Mouse (Mus musculus): ENCODE measurements at regions not wholly inside any gene's neighbourhood (a gene's known extent, or its start where the extent isn't known, plus 50 kb on each side); places are given as distances from the start of the nearest gene placed in this dataset.

DNA sequence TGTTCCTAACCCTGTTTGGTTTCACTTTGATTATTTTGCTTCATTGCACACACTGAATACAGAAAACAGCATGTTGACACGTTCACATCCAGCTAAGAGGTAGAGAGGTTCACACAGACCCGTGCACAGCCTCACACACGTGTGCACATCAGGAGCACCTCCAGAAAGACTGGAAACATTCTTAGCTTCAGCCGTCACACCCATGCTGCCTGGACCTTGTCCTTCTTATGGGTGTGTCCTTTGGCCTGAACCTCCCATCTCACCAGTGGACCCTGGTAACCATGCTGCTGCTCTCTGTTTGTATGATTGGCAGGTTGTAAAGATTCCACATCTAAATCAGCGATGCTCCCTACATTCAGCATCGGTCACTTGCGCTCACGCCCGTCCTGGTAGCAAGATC is 109.8 kb downstream of the Gas1 start:
- H3K4me3 ChIP-seq (ENCODE audit: insufficient read depth, low read length), result no peak overlapping the region
- H3K27ac ChIP-seq (ENCODE audit: insufficient read depth, low read length), result no peak overlapping the region
- H3K4me1 ChIP-seq (ENCODE audit: control insufficient read depth, insufficient read depth, low read length), result peaks cover 3% of the 10 kb centered on the region; the same call in 1 of the 2 replicates
- TF ChIP-seq CTCF (IDR thresholded peaks at IDR 0.05; ENCODE audit: borderline replicate concordance, insufficient read depth, low read length) (no peak), POLR2A (IDR thresholded peaks at IDR 0.05; ENCODE audit: low read depth, low read length) (no peak)

DNA sequence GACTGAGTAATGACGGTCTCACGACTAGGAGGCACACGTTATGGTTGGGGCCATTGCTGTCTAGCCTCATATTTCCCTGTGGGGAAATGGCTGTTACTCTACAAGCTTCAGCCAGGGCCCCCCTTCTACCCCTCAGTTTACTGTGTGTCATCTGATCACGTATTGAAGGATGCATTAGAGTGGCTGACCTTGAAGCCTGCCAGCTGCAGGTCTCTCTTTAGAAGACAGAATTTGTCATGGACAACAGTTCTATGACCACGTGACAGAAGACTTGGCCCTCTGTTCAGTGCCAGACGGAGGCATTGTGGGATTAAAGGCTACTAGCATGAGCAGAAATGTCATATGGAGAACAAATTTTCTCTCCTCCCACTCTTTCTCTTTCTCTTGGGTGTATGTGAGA is 115.6 kb downstream of the Gas1 start:
- H3K4me3 ChIP-seq (ENCODE audit: insufficient read depth, low read length), result no peak overlapping the region
- H3K4me1 ChIP-seq (ENCODE audit: control insufficient read depth, insufficient read depth, low read length), result no peaks in the 10 kb centered on the region
- no peak overlapping the region for H3K27ac ChIP-seq (ENCODE audit: insufficient read depth, low read length)
- TF ChIP-seq CTCF (IDR thresholded peaks at IDR 0.05; ENCODE audit: borderline replicate concordance, insufficient read depth, low read length), result no peak
- no peak for TF ChIP-seq POLR2A (IDR thresholded peaks at IDR 0.05; ENCODE audit: low read depth, low read length)

- no peak overlapping the region for H3K27ac ChIP-seq (ENCODE audit: insufficient read depth, low read length)
- peaks cover 2% of the 10 kb centered on the region; the same call in 1 of the 2 replicates for H3K4me1 ChIP-seq (ENCODE audit: control insufficient read depth, insufficient read depth, low read length)
- TF ChIP-seq POLR2A (IDR thresholded peaks at IDR 0.05; ENCODE audit: low read depth, low read length) (no peak), CTCF (IDR thresholded peaks at IDR 0.05; ENCODE audit: borderline replicate concordance, insufficient read depth, low read length) (no peak)
- H3K4me3 ChIP-seq (ENCODE audit: insufficient read depth, low read length), result no peak overlapping the region
These were observed 119.3 kb downstream of the Gas1 start for GRCm38 (mm10) chr13:60057761-60058274.

- H3K4me1 ChIP-seq (ENCODE audit: control insufficient read depth, insufficient read depth, low read length), result peaks cover 10% of the 10 kb centered on the region; the same call in 1 of the 2 replicates
- no peak for TF ChIP-seq POLR2A (IDR thresholded peaks at IDR 0.05; ENCODE audit: low read depth, low read length)
- TF ChIP-seq CTCF (IDR thresholded peaks at IDR 0.05; ENCODE audit: borderline replicate concordance, insufficient read depth, low read length), result no peak
- no peak overlapping the region for H3K4me3 ChIP-seq (ENCODE audit: insufficient read depth, low read length)
- H3K27ac ChIP-seq (ENCODE audit: insufficient read depth, low read length), result no peak overlapping the region
These were observed 122.6 kb downstream of the Gas1 start for GRCm38 (mm10) chr13:60054531-60054930.

DNA sequence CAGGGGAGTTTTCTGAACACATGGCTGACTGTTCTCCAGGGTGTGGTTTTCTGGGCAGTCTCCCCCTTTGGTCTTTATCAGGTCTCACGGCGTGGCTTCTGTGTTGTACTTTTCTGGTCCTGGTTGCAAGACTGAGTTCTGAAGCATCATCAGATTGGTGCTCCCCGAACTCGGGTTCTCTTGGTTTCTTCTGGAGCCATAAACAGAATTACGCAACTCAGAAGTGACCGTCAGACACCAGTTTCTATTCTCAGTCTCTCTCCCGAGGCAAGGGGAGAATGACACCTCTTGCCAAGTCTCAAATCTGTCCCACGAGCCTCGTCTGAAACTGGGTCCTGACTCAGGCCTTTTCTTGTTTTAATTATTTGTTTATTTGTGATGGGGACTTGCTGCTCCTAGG is 123.1 kb downstream of the Gas1 start:
- TF ChIP-seq POLR2A (IDR thresholded peaks at IDR 0.05; ENCODE audit: low read depth, low read length) (no peak), CTCF (IDR thresholded peaks at IDR 0.05; ENCODE audit: borderline replicate concordance, insufficient read depth, low read length) (no peak)
- Histone ChIP-seq H3K27ac (ENCODE audit: insufficient read depth, low read length) (no peak overlapping the region), H3K4me1 (ENCODE audit: control insufficient read depth, insufficient read depth, low read length) (peaks cover 11% of the 10 kb centered on the region; the same call in 1 of the 2 replicates), H3K4me3 (ENCODE audit: insufficient read depth, low read length) (no peak overlapping the region)

DNA sequence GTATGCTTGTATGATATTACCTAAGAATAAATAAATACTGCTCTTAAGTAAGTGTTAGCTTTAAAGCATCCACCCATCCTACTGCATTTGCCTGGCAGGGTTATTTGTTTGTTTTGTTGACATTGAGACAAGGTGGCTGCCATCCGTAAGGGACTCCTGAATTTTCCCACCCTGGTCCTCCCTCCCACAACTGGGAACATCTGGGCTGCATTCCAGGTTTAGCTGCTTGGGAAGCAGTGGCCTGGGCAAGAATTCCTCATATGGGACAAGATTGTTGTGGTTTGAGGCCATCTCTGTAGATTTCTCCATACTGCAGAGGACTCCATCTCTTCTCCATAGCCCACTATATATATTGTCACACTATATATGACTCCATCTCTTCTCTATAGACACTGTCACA is 125.3 kb downstream of the Gas1 start:
- Histone ChIP-seq H3K27ac (ENCODE audit: insufficient read depth, low read length) (0 out of 2 replicates have a peak overlapping the region, but pooled peaks have one; percentile 11), H3K4me3 (ENCODE audit: insufficient read depth, low read length) (no peak overlapping the region), H3K4me1 (ENCODE audit: control insufficient read depth, insufficient read depth, low read length) (peaks cover 20% of the 10 kb centered on the region)
- TF ChIP-seq POLR2A (IDR thresholded peaks at IDR 0.05; ENCODE audit: low read depth, low read length), result no peak
- no peak for TF ChIP-seq CTCF (IDR thresholded peaks at IDR 0.05; ENCODE audit: borderline replicate concordance, insufficient read depth, low read length)

DNA sequence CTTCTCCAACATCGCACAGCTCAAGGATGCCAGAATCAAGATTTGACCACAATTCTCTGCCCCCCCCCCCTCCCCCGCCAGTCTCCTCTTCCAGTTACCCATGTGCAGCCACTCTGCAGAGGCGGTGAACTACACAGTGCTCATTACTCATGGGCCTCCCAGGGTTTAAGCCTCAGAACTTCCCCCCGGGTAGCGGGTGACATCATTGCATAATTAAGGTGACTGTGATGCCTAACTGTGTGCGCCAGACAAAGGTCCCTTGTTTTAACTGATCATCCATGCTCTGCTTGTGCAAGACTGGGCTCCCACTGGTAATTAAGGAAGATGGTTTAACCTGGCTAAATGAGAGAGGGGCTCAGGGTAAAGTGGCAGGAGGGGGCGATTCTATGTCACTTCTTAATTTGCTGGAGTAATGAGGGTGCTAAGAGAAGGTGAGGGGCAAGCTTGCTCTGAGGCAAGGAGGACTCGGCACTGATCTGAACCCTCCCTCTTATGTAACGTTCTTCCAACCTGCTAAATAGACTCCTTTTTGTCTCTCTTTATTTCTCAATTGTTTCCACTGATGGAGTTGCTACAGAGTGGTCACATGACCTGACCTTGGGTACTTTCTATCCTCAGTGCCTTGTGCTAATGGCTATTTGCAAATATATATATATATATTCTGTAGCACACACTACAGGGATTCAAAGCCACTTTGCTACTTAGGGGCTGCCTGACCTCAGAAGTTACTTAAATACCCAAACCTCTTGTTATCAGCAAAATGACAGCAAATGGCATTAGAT is 126.2 kb downstream of the Gas1 start:
- TF ChIP-seq CTCF (IDR thresholded peaks at IDR 0.05; ENCODE audit: borderline replicate concordance, insufficient read depth, low read length), result no peak
- TF ChIP-seq POLR2A (IDR thresholded peaks at IDR 0.05; ENCODE audit: low read depth, low read length), result no peak
- Histone ChIP-seq H3K27ac (ENCODE audit: insufficient read depth, low read length) (peak overlapping the region; percentile 47), H3K4me1 (ENCODE audit: control insufficient read depth, insufficient read depth, low read length) (peaks cover 20% of the 10 kb centered on the region), H3K4me3 (ENCODE audit: insufficient read depth, low read length) (no peak overlapping the region)

- TF ChIP-seq CTCF (IDR thresholded peaks at IDR 0.05; ENCODE audit: borderline replicate concordance, insufficient read depth, low read length) (no peak), POLR2A (IDR thresholded peaks at IDR 0.05; ENCODE audit: low read depth, low read length) (no peak)
- Histone ChIP-seq H3K4me1 (ENCODE audit: control insufficient read depth, insufficient read depth, low read length) (peaks cover 20% of the 10 kb centered on the region), H3K4me3 (ENCODE audit: insufficient read depth, low read length) (no peak overlapping the region), H3K27ac (ENCODE audit: insufficient read depth, low read length) (no peak overlapping the region)
These were observed 127.5 kb downstream of the Gas1 start for GRCm38 (mm10) chr13:60049703-60050102.

DNA sequence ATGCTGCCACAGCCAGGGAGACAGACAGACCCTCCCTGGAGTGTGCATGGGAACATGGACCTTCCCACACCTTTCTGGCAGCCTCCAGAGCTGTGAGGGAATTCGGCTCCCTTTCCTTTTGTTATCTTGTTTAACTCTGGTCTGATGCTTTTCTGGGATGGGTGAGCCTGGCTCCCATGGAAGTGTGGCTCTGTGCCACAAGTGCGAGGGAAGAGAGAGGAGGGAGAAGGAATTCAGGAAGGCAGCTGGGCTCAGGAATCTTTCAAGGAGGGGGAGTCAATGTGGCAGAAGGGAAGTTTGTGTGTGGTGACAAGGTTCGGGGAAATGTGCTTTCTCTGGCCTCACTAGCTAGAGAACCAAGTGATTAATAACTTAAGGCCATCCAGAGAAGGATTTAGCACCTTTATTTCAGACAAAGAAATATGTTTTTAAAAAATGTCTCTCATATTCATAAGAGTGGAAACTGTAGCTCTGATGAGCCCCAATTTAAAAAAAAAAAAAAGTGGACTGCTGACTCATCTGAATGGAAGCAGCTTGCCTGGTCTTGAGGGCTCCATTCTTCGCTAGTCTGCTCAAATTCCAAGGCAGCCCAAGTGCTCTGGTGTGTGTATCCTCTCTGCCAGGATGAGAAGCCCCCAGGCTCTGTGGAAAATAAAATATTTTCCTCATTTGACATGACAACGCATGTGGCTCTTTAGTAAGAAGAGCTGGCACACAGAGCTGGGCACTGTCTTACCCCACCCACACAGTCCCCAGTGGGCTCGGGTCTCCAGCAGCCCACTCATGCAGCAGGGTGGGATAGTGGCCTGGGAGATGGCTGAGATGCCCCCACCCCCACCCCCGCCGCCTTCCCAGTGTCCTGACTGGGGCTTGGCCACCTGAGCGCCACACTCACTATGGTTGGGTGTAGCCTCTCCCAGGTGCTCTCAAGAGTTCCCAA is 129.1 kb downstream of the Gas1 start:
- Histone ChIP-seq H3K4me3 (ENCODE audit: insufficient read depth, low read length) (no peak overlapping the region), H3K4me1 (ENCODE audit: control insufficient read depth, insufficient read depth, low read length) (peaks cover 18% of the 10 kb centered on the region), H3K27ac (ENCODE audit: insufficient read depth, low read length) (peak overlapping the region; percentile 90)
- TF ChIP-seq POLR2A (IDR thresholded peaks at IDR 0.05; ENCODE audit: low read depth, low read length) (peak; percentile 4; the same call in 1 of the 2 replicates), CTCF (IDR thresholded peaks at IDR 0.05; ENCODE audit: borderline replicate concordance, insufficient read depth, low read length) (no peak)
